Mouse (Mus musculus): Measurements from ENCODE around the gene Hoxa10. TPM values are rescaled to one million over a fixed set of nuclear protein-coding genes. Genes with fewer than 3 reads are reported as not detected.

Gene Hoxa10
- polyA plus RNA-seq, 1 experiment from 2014 or later: not detected

GRCm38 (mm10) chr6:52205221-52205620 lies 35.4 kb downstream of the Hoxa10 start:
- Histone ChIP-seq H3K4me3 (ENCODE audit: low read depth, low read length) (no peak overlapping the region), H3K27me3 (ENCODE audit: control insufficient read depth, insufficient read depth, low read length) (peaks cover 100% of the 10 kb centered on the region), H3K27ac (ENCODE audit: low read depth, low read length) (no peak overlapping the region), H3K36me3 (ENCODE audit: control insufficient read depth, insufficient read depth, low read length) (no peaks in the 10 kb centered on the region), H3K4me2 (no peak overlapping the region), H3K9ac (ENCODE audit: low read length) (no peak overlapping the region), H3K4me1 (ENCODE audit: control insufficient read depth, insufficient read depth, low read length) (peaks cover 7% of the 10 kb centered on the region), H3K9me3 (ENCODE audit: control insufficient read depth, low read length) (no peaks in the 10 kb centered on the region)
- 5% methylated on average over 14 of the region's 14 CpGs for WGBS
- ATAC-seq (ENCODE audit: low FRiP score) (no peak), DNase-seq (ENCODE audit: low spot score, missing footprints) (peak; percentile 97)

DNA sequence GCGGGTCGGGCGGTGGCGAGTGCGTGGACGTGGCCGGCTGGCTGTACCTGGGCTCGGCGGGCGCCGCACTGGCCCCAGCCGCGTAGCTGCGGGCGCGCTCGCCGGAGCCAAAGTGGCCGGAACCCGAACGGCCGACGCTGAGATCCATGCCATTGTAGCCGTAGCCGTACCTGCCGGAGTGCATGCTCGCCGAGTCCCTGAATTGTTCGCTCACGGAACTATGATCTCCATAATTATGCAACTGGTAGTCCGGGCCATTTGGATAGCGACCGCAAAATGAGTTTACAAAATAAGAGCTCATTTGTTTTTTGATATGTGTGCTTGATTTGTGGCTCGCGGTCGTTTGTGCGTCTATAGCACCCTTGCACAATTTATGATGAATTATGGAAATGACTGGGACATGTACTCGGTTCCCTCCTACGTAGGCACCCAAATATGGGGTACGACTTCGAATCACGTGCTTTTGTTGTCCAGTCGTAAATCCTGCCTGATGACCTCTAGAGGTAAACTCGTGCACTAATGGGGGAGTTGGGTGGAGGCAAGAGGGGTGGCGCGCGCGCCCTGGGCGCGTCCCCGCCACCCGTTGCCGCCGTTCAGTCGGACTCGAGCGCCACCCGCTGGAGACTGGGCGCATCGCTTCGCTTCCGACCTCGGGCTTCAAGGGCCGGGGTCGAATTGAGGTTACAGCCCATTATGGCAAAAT lies 36.5 kb downstream of the Hoxa10 start, which contains the start of gene Hoxa5:
TSS of gene Hoxa5 (minus strand) at position 538 of the 703 bp plus-strand sequence.
- ATAC-seq (ENCODE audit: low FRiP score) (no peak), DNase-seq (ENCODE audit: low spot score, missing footprints) (peak; percentile 97)
- Histone ChIP-seq H3K4me3 (ENCODE audit: low read depth, low read length) (peak within 1 kb of the TSS; percentile 10), H3K4me1 (ENCODE audit: control insufficient read depth, insufficient read depth, low read length) (peaks cover 7% of the 10 kb centered on the region), H3K9ac (ENCODE audit: low read length) (no peak within 1 kb of the TSS), H3K36me3 (ENCODE audit: control insufficient read depth, insufficient read depth, low read length) (no peaks in the 10 kb centered on the region), H3K27ac (ENCODE audit: low read depth, low read length) (no peak within 1 kb of the TSS), H3K9me3 (ENCODE audit: control insufficient read depth, low read length) (no peaks in the 10 kb centered on the region), H3K27me3 (ENCODE audit: control insufficient read depth, insufficient read depth, low read length) (peaks cover 100% of the 10 kb centered on the region), H3K4me2 (peak within 1 kb of the TSS; percentile 22)
- under 1% methylated on average over 65 of the region's 65 CpGs for WGBS

DNA sequence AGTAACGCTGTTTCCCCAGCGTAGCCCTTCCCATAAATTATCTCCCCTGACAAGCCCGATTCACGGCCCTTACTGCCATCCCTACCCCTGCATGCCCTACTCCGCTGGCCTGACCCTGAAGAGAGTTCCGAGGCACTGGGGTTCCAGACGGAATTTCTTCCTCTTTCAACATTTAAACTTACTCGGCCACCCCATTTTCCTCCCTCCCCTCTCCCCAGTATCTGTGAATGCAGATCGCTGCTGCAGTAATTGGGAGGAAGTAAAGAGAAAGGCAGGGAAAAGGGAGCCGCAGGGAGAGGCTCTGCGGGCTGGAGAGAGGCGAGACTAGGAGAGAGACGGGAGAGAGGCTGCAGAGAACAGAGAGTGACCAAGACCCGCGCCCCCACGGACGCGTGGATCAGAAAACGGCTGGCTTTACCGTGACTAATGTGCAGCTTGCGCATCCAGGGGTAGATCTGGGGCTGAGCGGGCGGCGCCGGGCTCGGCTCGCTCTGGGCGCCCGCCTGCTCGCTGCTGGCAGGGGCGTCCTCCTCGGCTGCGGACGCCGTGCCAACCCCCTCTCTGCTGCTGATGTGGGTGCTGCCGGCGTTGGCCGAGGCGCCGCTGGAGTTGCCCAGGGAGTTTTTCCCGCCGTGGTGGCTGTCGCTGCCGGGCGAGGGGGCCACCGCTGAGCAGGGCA lies 37.1 kb downstream of the Hoxa10 start:
- H3K27me3 ChIP-seq (ENCODE audit: control insufficient read depth, insufficient read depth, low read length): peaks cover 98% of the 10 kb centered on the region
- peaks cover 7% of the 10 kb centered on the region for H3K4me1 ChIP-seq (ENCODE audit: control insufficient read depth, insufficient read depth, low read length)
- H3K36me3 ChIP-seq (ENCODE audit: control insufficient read depth, insufficient read depth, low read length): no peaks in the 10 kb centered on the region
- H3K9ac ChIP-seq (ENCODE audit: low read length): no peak overlapping the region
- under 1% methylated on average over 46 of the region's 46 CpGs for WGBS
- peak overlapping the region; percentile 22 for H3K4me2 ChIP-seq
- ATAC-seq (ENCODE audit: low FRiP score) (no peak), DNase-seq (ENCODE audit: low spot score, missing footprints) (peak; percentile 96)
- no peaks in the 10 kb centered on the region for H3K9me3 ChIP-seq (ENCODE audit: control insufficient read depth, low read length)
- peak overlapping the region; percentile 10 for H3K4me3 ChIP-seq (ENCODE audit: low read depth, low read length)
- no peak overlapping the region for H3K27ac ChIP-seq (ENCODE audit: low read depth, low read length)

GRCm38 (mm10) chr6:52203121-52203370 lies 37.6 kb downstream of the Hoxa10 start:
- H3K27ac ChIP-seq (ENCODE audit: low read depth, low read length): no peak overlapping the region
- no peaks in the 10 kb centered on the region for H3K36me3 ChIP-seq (ENCODE audit: control insufficient read depth, insufficient read depth, low read length)
- peaks cover 98% of the 10 kb centered on the region for H3K27me3 ChIP-seq (ENCODE audit: control insufficient read depth, insufficient read depth, low read length)
- H3K4me2 ChIP-seq: no peak overlapping the region
- no peak overlapping the region for H3K9ac ChIP-seq (ENCODE audit: low read length)
- no peak for DNase-seq (ENCODE audit: low spot score, missing footprints)
- H3K4me1 ChIP-seq (ENCODE audit: control insufficient read depth, insufficient read depth, low read length): peaks cover 7% of the 10 kb centered on the region
- H3K9me3 ChIP-seq (ENCODE audit: control insufficient read depth, low read length): no peaks in the 10 kb centered on the region
- WGBS: 1% methylated on average over 10 of the region's 10 CpGs
- no peak for ATAC-seq (ENCODE audit: low FRiP score)
- H3K4me3 ChIP-seq (ENCODE audit: low read depth, low read length): no peak overlapping the region

- Histone ChIP-seq H3K27me3 (ENCODE audit: control insufficient read depth, insufficient read depth, low read length) (peaks cover 98% of the 10 kb centered on the region), H3K36me3 (ENCODE audit: control insufficient read depth, insufficient read depth, low read length) (no peaks in the 10 kb centered on the region), H3K4me3 (ENCODE audit: low read depth, low read length) (no peak overlapping the region), H3K4me1 (ENCODE audit: control insufficient read depth, insufficient read depth, low read length) (peaks cover 7% of the 10 kb centered on the region), H3K27ac (ENCODE audit: low read depth, low read length) (no peak overlapping the region), H3K4me2 (no peak overlapping the region), H3K9me3 (ENCODE audit: control insufficient read depth, low read length) (no peaks in the 10 kb centered on the region), H3K9ac (ENCODE audit: low read length) (no peak overlapping the region)
- ATAC-seq (ENCODE audit: low FRiP score) (no peak), DNase-seq (ENCODE audit: low spot score, missing footprints) (peak; percentile 96)
- 2% methylated on average over 22 of the region's 22 CpGs for WGBS
Measured at GRCm38 (mm10) chr6:52202362-52203120, 38.1 kb downstream of the Hoxa10 start.

DNA sequence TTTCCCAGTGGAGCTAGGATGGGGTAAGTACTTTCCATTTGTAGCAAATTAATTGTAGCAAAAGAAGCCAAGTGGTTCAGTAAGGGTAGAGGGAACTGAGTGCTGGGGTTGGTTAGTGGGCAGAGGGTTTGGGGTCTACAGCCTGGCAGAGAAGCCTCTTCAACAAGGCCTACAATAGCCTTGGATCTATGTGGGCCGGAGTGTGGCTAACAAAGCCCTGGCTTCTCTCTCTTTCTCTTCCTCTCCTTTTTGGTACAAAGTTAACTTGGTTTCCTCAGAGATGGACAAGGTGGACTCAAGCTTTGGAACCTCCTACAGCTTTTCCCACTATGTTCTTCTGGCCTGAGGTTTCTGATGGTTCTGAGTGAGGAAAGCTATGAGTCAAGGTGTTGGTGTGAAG lies 39.4 kb downstream of the Hoxa10 start:
- H3K9me3 ChIP-seq (ENCODE audit: control insufficient read depth, low read length): no peaks in the 10 kb centered on the region
- no peak overlapping the region for H3K4me3 ChIP-seq (ENCODE audit: low read depth, low read length)
- no peak overlapping the region for H3K9ac ChIP-seq (ENCODE audit: low read length)
- H3K27ac ChIP-seq (ENCODE audit: low read depth, low read length): no peak overlapping the region
- no peak for ATAC-seq (ENCODE audit: low FRiP score)
- DNase-seq (ENCODE audit: low spot score, missing footprints): no peak
- peaks cover 7% of the 10 kb centered on the region for H3K4me1 ChIP-seq (ENCODE audit: control insufficient read depth, insufficient read depth, low read length)
- WGBS: 15% methylated on average over 1 of the region's 1 CpGs
- H3K27me3 ChIP-seq (ENCODE audit: control insufficient read depth, insufficient read depth, low read length): peaks cover 98% of the 10 kb centered on the region
- no peak overlapping the region for H3K4me2 ChIP-seq
- H3K36me3 ChIP-seq (ENCODE audit: control insufficient read depth, insufficient read depth, low read length): no peaks in the 10 kb centered on the region

- H3K4me2 ChIP-seq: no peak overlapping the region
- 5% methylated on average over 10 of the region's 10 CpGs for WGBS
- H3K4me1 ChIP-seq (ENCODE audit: control insufficient read depth, insufficient read depth, low read length): peaks cover 7% of the 10 kb centered on the region
- no peak overlapping the region for H3K27ac ChIP-seq (ENCODE audit: low read depth, low read length)
- peaks cover 98% of the 10 kb centered on the region for H3K27me3 ChIP-seq (ENCODE audit: control insufficient read depth, insufficient read depth, low read length)
- H3K36me3 ChIP-seq (ENCODE audit: control insufficient read depth, insufficient read depth, low read length): no peaks in the 10 kb centered on the region
- H3K9me3 ChIP-seq (ENCODE audit: control insufficient read depth, low read length): no peaks in the 10 kb centered on the region
- DNase-seq (ENCODE audit: low spot score, missing footprints): peak; percentile 96
- no peak overlapping the region for H3K9ac ChIP-seq (ENCODE audit: low read length)
- H3K4me3 ChIP-seq (ENCODE audit: low read depth, low read length): no peak overlapping the region
- no peak for ATAC-seq (ENCODE audit: low FRiP score)
Measured at GRCm38 (mm10) chr6:52200751-52201250, 39.9 kb downstream of the Hoxa10 start.

DNA sequence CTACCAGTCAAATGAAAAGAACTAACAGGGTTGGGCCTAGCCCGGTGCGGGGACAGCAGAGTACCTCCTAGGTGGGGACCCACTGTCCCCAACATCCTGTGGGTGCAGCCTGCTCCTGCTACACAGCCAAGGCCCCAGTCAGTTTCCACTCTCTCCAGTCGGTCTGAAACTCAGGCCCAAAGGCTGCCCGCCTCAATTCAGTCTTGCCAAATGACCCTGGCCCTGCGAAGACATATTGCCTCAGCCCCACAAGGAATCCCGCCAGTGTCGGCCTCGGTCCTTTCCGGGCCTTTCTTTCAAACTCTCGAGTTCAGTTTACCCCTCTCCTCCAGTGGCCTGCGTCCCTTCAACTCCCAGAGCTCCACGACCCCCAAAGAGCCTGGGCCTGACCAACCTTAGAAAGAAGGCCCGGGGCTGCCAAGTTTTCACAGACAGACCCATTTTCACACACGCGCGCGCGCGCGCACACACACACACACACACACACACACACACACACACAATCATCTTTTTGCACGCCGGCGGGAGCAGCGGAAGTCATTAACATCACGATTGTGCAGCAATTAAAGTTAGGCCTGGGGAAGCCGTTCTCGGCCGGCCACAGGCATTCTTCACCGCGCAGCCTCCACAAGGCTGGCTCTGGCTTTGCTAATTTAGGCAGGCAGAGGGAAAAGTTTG lies 40.4 kb downstream of the Hoxa10 start:
- Histone ChIP-seq H3K27ac (ENCODE audit: low read depth, low read length) (no peak overlapping the region), H3K27me3 (ENCODE audit: control insufficient read depth, insufficient read depth, low read length) (peaks cover 98% of the 10 kb centered on the region), H3K9ac (ENCODE audit: low read length) (no peak overlapping the region), H3K36me3 (ENCODE audit: control insufficient read depth, insufficient read depth, low read length) (no peaks in the 10 kb centered on the region), H3K4me1 (ENCODE audit: control insufficient read depth, insufficient read depth, low read length) (peaks cover 7% of the 10 kb centered on the region), H3K4me3 (ENCODE audit: low read depth, low read length) (no peak overlapping the region), H3K9me3 (ENCODE audit: control insufficient read depth, low read length) (no peaks in the 10 kb centered on the region), H3K4me2 (no peak overlapping the region)
- no peak for DNase-seq (ENCODE audit: low spot score, missing footprints)
- WGBS: under 1% methylated on average over 30 of the region's 30 CpGs
- ATAC-seq (ENCODE audit: low FRiP score): no peak

All from midbrain, embryonic 11.5 days (tissue).